Mouse (Mus musculus) bone marrow macrophage, adult 2 months (primary cell): Measurements from ENCODE around the gene Cxcl17.
"Not testable (repeated sequence)": the region's sequence is repeated elsewhere in the genome, so short reads cannot be mapped to it uniquely, and the experiment has no call there.

ENCODE experiments used
- CTCF ChIP-seq: IDR thresholded peaks from 2 replicates; pipeline ENCODE4 v1.5.1; 2012; ENCODE audit warnings: low read depth, mild to moderate bottlenecking, low read length, moderate library complexity
- POLR2A ChIP-seq: IDR thresholded peaks from 2 replicates; pipeline ENCODE4 v1.6.1; 2012; ENCODE audit warnings: mild to moderate bottlenecking, low read depth, low read length, borderline replicate concordance

- not testable (repeated sequence) for TF ChIP-seq CTCF, POLR2A
Observed at GRCm38 (mm10) chr7:25461336-25462032, 48.8 kb upstream of the Cxcl17 start.
